Mouse (Mus musculus) thymus, adult 2 months (tissue): ENCODE measurements around the gene Nsf. TPM values are rescaled to one million over a fixed set of nuclear protein-coding genes. Genes with fewer than 3 reads are reported as not detected.
A peak's percentile ranks its signal among the peaks of the same experiment; 100 is the strongest.

ENCODE experiments used
- DNase-seq: peaks from one replicate; pipeline ENCODE4 v3.0.0; 2021
- H3K27ac ChIP-seq: fragments of 200-500 bp; 2 replicates; pipeline ENCODE4 v1.5.1; 2012; ENCODE audit warnings: low read length, control low read depth; ENCODE audit not compliant: control insufficient read depth, insufficient read depth
- H3K27me3 ChIP-seq: fragments of 200-500 bp; 2 replicates; pipeline ENCODE4 v1.6.1; 2012; ENCODE audit warnings: mild to moderate bottlenecking, low read length, moderate library complexity, mixed read lengths; ENCODE audit not compliant: control insufficient read depth, insufficient read depth
- H3K36me3 ChIP-seq: fragments of 200-500 bp; 2 replicates; pipeline ENCODE4 v1.6.1; 2012; ENCODE audit warnings: mild to moderate bottlenecking, low read length, moderate library complexity; ENCODE audit not compliant: control insufficient read depth, insufficient read depth
- H3K4me1 ChIP-seq: fragments of 200-500 bp; replicated peaks from 2 replicates; pipeline ENCODE4 v1.6.1; 2012; ENCODE audit warnings: low read length; ENCODE audit not compliant: control insufficient read depth, insufficient read depth
- H3K4me3 ChIP-seq: fragments of 200-500 bp; 2 replicates; pipeline ENCODE4 v1.5.1; 2012; ENCODE audit warnings: mild to moderate bottlenecking, low read length, control low read depth, moderate library complexity; ENCODE audit not compliant: control insufficient read depth, insufficient read depth
- CTCF ChIP-seq: fragments of 200-500 bp; IDR thresholded peaks from 2 replicates; pipeline ENCODE4 v1.5.1; 2012; ENCODE audit warnings: mild to moderate bottlenecking, control low read depth, low read length, moderate library complexity, borderline replicate concordance; ENCODE audit not compliant: control insufficient read depth, poor library complexity, insufficient read depth; ENCODE audit errors: extremely low read depth
- POLR2A ChIP-seq: fragments of 200-500 bp; IDR thresholded peaks from 2 replicates; pipeline ENCODE4 v1.6.1; 2012; ENCODE audit warnings: mild to moderate bottlenecking, low read length, control low read depth, moderate library complexity; ENCODE audit not compliant: control insufficient read depth, poor library complexity, insufficient read depth; ENCODE audit errors: extremely low read depth
- WGBS: fragments of 180-500 bp; shearing (Covaris S2); methylation state at CpG from one replicate; pipeline ENCODE4 v1.1.7; 2018; 5-methylcytosine and 5-hydroxymethylcytosine counted together
- polyA plus RNA-seq: library from polyadenylated mRNA; depleted of rRNA; stranded (reverse); fragments of >200 nt; gene quantifications from 2 replicates; pipeline ENCODE4 v1.2.3, GENCODE M21; 2012; rRNA removed

The Nsf gene
- 52.5 and 59.3 TPM in 2 replicates for polyA plus RNA-seq

DNA sequence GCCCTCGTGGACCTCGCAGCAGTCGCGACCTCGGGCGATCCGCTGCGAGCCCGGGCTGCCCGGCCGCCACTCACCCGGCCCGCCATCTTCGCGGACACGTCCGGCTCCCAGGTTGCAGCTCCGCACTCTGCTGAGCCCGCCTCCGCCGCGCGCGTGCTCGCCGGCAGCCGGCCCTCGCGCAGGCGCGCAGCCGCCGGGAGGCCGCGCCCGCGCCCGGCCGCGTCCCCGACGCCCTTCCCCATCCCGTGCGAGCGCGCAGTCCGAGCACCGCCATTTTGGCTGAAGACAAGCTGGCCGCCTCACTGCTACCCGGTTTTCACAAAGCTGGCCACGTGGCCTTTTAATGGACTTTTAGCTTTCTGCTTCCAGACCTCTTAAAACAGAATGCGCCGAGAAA is at the start of gene Nsf:
Gene Nsf, minus strand, starts transcription at position 161 of the 397 bp plus-strand sequence.
- Histone ChIP-seq H3K27me3 (no peaks in the 10 kb centered on the region), H3K36me3 (no peaks in the 10 kb centered on the region), H3K27ac (no peak within 1 kb of the TSS), H3K4me3 (peak within 1 kb of the TSS; percentile 93), H3K4me1 (peaks cover 18% of the 10 kb centered on the region)
- peak; percentile 77 for DNase-seq
- under 1% methylated on average over 53 of the region's 53 CpGs for WGBS
- TF ChIP-seq POLR2A (peak; percentile 91), CTCF (0 out of 2 replicates have a peak, but pooled peaks have one; percentile 39)

DNA sequence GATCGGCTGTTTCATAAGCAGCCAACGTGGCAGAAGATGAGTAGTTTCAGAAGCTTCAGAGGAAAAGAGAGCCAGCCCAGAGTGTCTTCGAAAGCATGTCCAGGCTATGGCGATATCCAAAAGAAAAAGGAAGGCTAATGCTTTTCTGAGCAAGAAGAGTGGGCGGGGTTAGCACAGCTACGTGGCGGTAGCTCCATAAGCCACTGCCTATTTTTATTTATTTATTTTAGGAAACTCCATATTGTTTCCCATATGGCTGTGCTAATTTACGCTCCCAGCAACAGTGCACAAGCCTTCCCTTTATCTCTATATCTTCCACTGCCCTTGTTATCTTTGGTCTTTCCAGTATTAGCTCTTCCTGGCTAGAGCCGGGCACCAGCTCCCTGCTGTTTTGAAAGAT is 49.5 kb upstream of the Nsf start:
- H3K36me3 ChIP-seq, result no peaks in the 10 kb centered on the region
- 67% methylated on average over 9 of the region's 9 CpGs for WGBS
- H3K4me3 ChIP-seq, result no peak overlapping the region
- no peak for DNase-seq
- H3K4me1 ChIP-seq, result no peaks in the 10 kb centered on the region
- no peak overlapping the region for H3K27ac ChIP-seq
- H3K27me3 ChIP-seq, result no peaks in the 10 kb centered on the region
- no peak for TF ChIP-seq CTCF
- TF ChIP-seq POLR2A, result no peak

GRCm38 (mm10) chr11:104002191-104002590 is 48.3 kb upstream of the Nsf start:
- DNase-seq, result no peak
- TF ChIP-seq CTCF, result no peak
- TF ChIP-seq POLR2A, result no peak
- 83% methylated on average over 5 of the region's 5 CpGs for WGBS
- Histone ChIP-seq H3K4me1 (no peaks in the 10 kb centered on the region), H3K27me3 (no peaks in the 10 kb centered on the region), H3K36me3 (no peaks in the 10 kb centered on the region), H3K27ac (no peak overlapping the region), H3K4me3 (no peak overlapping the region)

DNA sequence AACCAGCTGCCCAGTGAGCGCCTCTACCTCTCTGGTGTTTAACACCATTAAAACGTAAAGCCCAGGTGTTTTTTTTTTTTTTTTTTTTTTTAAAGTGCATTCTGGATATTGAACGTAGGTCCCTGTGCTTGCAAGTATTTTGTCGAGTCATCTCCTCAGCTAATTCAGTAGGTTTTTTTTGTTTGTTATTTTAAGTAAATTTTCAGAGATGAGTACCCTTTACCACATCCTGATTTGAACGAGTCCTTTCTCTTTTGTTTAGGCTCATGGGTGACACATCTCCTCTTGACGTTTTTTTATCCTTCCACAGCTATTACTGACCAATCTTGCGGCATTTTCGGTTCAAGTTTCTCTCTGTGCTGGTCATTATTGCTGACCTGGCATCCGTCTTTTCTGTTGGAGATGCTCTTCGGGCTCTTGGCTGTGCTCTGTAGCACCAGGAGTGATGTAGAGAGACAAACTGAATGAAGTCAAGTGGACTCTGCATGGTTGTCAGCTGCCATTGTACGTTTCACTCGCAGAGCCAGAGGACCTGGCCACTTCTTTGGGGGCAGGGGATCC is 47.6 kb upstream of the Nsf start:
- DNase-seq, result no peak

DNA sequence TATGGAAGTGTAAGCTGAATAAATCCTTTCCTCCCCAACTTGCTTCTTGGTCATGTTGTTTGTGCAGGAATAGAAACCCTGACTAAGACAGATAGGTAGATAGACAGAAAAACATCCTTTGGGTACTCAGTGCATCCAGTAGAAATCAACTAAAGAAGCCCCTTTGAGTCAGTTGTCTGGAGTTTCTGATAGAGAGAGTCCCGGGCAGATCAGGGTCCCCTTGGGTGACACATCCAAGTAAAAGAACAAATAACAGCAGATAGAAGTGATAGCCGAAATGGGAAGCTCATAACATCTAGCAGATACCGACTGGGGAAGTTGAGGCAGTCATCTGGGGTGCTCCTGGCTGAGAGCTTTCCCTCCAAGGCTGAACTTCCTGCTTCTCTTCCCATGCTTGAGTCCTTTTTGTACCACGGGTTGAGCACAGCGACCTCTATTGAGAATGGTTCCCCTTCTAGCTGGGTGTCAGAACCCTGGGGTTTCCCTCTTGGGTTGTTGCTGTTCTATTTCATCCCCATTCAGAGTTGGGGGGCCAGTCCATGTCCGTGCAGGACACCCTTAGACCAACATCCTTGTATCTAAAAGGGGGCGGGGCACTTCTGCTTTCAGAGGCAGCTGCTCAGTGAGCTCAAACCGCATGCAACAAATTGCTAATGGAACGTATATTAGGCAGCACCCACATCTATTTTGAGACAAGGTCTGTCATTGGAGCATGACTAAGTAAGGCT is 47.0 kb upstream of the Nsf start:
- Histone ChIP-seq H3K4me3 (no peak overlapping the region), H3K36me3 (no peaks in the 10 kb centered on the region), H3K27ac (no peak overlapping the region), H3K27me3 (no peaks in the 10 kb centered on the region), H3K4me1 (no peaks in the 10 kb centered on the region)
- peak; percentile 11 for DNase-seq
- 14% methylated on average over 9 of the region's 9 CpGs for WGBS
- TF ChIP-seq CTCF, result no peak
- no peak for TF ChIP-seq POLR2A

More for the DNA sequence above, 47.6 kb upstream of the Nsf start:
- H3K27me3 ChIP-seq, result no peaks in the 10 kb centered on the region
- TF ChIP-seq CTCF, result no peak
- no peak for TF ChIP-seq POLR2A
- 35% methylated on average over 12 of the region's 12 CpGs for WGBS
- H3K4me1 ChIP-seq, result no peaks in the 10 kb centered on the region
- no peak overlapping the region for H3K27ac ChIP-seq
- no peak overlapping the region for H3K4me3 ChIP-seq
- no peaks in the 10 kb centered on the region for H3K36me3 ChIP-seq

- H3K4me3 ChIP-seq, result no peak overlapping the region
- no peaks in the 10 kb centered on the region for H3K4me1 ChIP-seq
- H3K27me3 ChIP-seq, result no peaks in the 10 kb centered on the region
- TF ChIP-seq CTCF (no peak), POLR2A (no peak)
- no peak for DNase-seq
- no peak overlapping the region for H3K27ac ChIP-seq
- 84% methylated on average over 5 of the region's 5 CpGs for WGBS
- H3K36me3 ChIP-seq, result no peaks in the 10 kb centered on the region
These were observed 44.9 kb upstream of the Nsf start for GRCm38 (mm10) chr11:103998737-103999136.

DNA sequence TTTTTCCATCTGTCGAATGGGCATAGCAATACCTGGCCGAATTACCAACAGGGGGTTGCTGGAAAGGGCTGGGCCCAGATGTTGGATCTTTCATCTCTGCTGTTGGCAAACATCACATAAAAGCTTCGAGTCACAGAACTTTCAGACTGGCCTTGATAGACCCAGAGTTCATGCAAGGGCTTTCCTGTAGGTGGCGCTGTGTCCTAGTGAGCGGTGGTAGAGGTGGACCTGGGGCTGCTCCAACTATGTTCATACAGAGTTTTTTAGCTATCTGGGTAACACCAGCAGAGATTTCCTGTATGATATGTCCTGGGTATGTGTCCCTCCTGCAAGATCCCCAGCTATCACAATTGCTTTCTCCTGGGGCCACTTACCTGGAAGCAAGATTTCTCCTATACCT is 43.5 kb upstream of the Nsf start:
- Histone ChIP-seq H3K36me3 (no peaks in the 10 kb centered on the region), H3K4me3 (no peak overlapping the region), H3K4me1 (no peaks in the 10 kb centered on the region), H3K27ac (no peak overlapping the region), H3K27me3 (no peaks in the 10 kb centered on the region)
- DNase-seq, result peak; percentile 30
- no peak; the same call in 1 of the 2 replicates for TF ChIP-seq CTCF
- no peak for TF ChIP-seq POLR2A
- WGBS, result 16% methylated on average over 5 of the region's 5 CpGs
